Mouse (Mus musculus): ENCODE measurements at regions not wholly inside any gene's neighbourhood (a gene's known extent, or its start where the extent isn't known, plus 50 kb on each side); places are given as distances from the start of the nearest gene placed in this dataset.

- H3K36me3 ChIP-seq (ENCODE audit: control insufficient read depth, insufficient read depth, low read length, poor library complexity, severe bottlenecking), result no peaks in the 10 kb centered on the region
- H3K9ac ChIP-seq (ENCODE audit: insufficient read depth, low read depth, low read length, poor library complexity, severe bottlenecking), result no peak overlapping the region
- no peak for DNase-seq (ENCODE audit: low read depth, low spot score)
- no peaks in the 10 kb centered on the region for H3K4me1 ChIP-seq (ENCODE audit: control insufficient read depth in 2 of 2, insufficient read depth in 2 of 2, low read length in 2 of 2, poor library complexity in 1 of 2)
- in situ Hi-C loops (cut with MboI; ENCODE audit: low sequenced_read_pairs in 2 of 2, unreplicated experiment in 2 of 2), result no loop called here
- H3K4me3 ChIP-seq (ENCODE audit: insufficient read depth in 1 of 2, low read depth in 1 of 2, low read length in 2 of 2, poor library complexity in 1 of 2, severe bottlenecking in 1 of 2), result no peak overlapping the region
- H3K27ac ChIP-seq (ENCODE audit: insufficient read depth, low read depth, low read length, poor library complexity, severe bottlenecking), result no peak overlapping the region
- H3K9me3 ChIP-seq (ENCODE audit: control insufficient read depth, insufficient read depth, low read depth, low read length), result no peaks in the 10 kb centered on the region
- no peak for TF ChIP-seq ZNF384 (IDR thresholded peaks at IDR 0.05; ENCODE audit: low read depth, low read length)
- no peak for TF ChIP-seq MAFK (IDR thresholded peaks at IDR 0.05; ENCODE audit: insufficient read depth, low read depth, low read length)
- no peak for TF ChIP-seq CHD2 (IDR thresholded peaks at IDR 0.05; ENCODE audit: low read depth, low read length)
- no peak for TF ChIP-seq HCFC1 (IDR thresholded peaks at IDR 0.05; ENCODE audit: borderline replicate concordance, insufficient read depth, low read length)
- TF ChIP-seq ZC3H11A (IDR thresholded peaks at IDR 0.05; ENCODE audit: borderline replicate concordance, low read depth, low read length), result no peak
These were observed 904.7 kb upstream of the Zeb2 start for GRCm38 (mm10) chr2:46021854-46022253.

GRCm38 (mm10) chr2:46013771-46014269 is 896.6 kb upstream of the Zeb2 start:
- TF ChIP-seq HCFC1 (IDR thresholded peaks at IDR 0.05; ENCODE audit: borderline replicate concordance, insufficient read depth, low read length) (no peak), ZC3H11A (IDR thresholded peaks at IDR 0.05; ENCODE audit: borderline replicate concordance, low read depth, low read length) (no peak), MAFK (IDR thresholded peaks at IDR 0.05; ENCODE audit: insufficient read depth, low read depth, low read length) (no peak), ZNF384 (IDR thresholded peaks at IDR 0.05; ENCODE audit: low read depth, low read length) (no peak), CHD2 (IDR thresholded peaks at IDR 0.05; ENCODE audit: low read depth, low read length) (no peak)
- no peak for DNase-seq (ENCODE audit: low read depth, low spot score)
- H3K4me1 ChIP-seq (ENCODE audit: control insufficient read depth in 2 of 2, insufficient read depth in 2 of 2, low read length in 2 of 2, poor library complexity in 1 of 2), result no peaks in the 10 kb centered on the region
- in situ Hi-C loops (cut with MboI; ENCODE audit: low sequenced_read_pairs in 2 of 2, unreplicated experiment in 2 of 2), result no loop called here
- no peak overlapping the region for H3K9ac ChIP-seq (ENCODE audit: insufficient read depth, low read depth, low read length, poor library complexity, severe bottlenecking)
- H3K27ac ChIP-seq (ENCODE audit: insufficient read depth, low read depth, low read length, poor library complexity, severe bottlenecking), result no peak overlapping the region
- H3K36me3 ChIP-seq (ENCODE audit: control insufficient read depth, insufficient read depth, low read length, poor library complexity, severe bottlenecking), result no peaks in the 10 kb centered on the region
- H3K9me3 ChIP-seq (ENCODE audit: control insufficient read depth, insufficient read depth, low read depth, low read length), result no peaks in the 10 kb centered on the region
- no peak overlapping the region for H3K4me3 ChIP-seq (ENCODE audit: insufficient read depth in 1 of 2, low read depth in 1 of 2, low read length in 2 of 2, poor library complexity in 1 of 2, severe bottlenecking in 1 of 2)

- TF ChIP-seq HCFC1 (IDR thresholded peaks at IDR 0.05; ENCODE audit: borderline replicate concordance, insufficient read depth, low read length) (no peak), CHD2 (IDR thresholded peaks at IDR 0.05; ENCODE audit: low read depth, low read length) (no peak)
- H3K4me1 ChIP-seq (ENCODE audit: control insufficient read depth in 2 of 2, insufficient read depth in 2 of 2, low read length in 2 of 2, poor library complexity in 1 of 2), result no peaks in the 10 kb centered on the region
- H3K27ac ChIP-seq (ENCODE audit: insufficient read depth, low read depth, low read length, poor library complexity, severe bottlenecking), result no peak overlapping the region
- in situ Hi-C loops (cut with MboI; ENCODE audit: low sequenced_read_pairs in 2 of 2, unreplicated experiment in 2 of 2), result no loop called here
- DNase-seq (ENCODE audit: low read depth, low spot score), result no peak
- H3K4me3 ChIP-seq (ENCODE audit: insufficient read depth in 1 of 2, low read depth in 1 of 2, low read length in 2 of 2, poor library complexity in 1 of 2, severe bottlenecking in 1 of 2), result no peak overlapping the region
- H3K36me3 ChIP-seq (ENCODE audit: control insufficient read depth, insufficient read depth, low read length, poor library complexity, severe bottlenecking), result no peaks in the 10 kb centered on the region
- no peaks in the 10 kb centered on the region for H3K9me3 ChIP-seq (ENCODE audit: control insufficient read depth, insufficient read depth, low read depth, low read length)
- no peak overlapping the region for H3K9ac ChIP-seq (ENCODE audit: insufficient read depth, low read depth, low read length, poor library complexity, severe bottlenecking)
These were observed 895.5 kb upstream of the Zeb2 start for GRCm38 (mm10) chr2:46012716-46013115.

- TF ChIP-seq MAFK (IDR thresholded peaks at IDR 0.05; ENCODE audit: insufficient read depth, low read depth, low read length), result no peak
- TF ChIP-seq CHD2 (IDR thresholded peaks at IDR 0.05; ENCODE audit: low read depth, low read length), result no peak
- TF ChIP-seq ZNF384 (IDR thresholded peaks at IDR 0.05; ENCODE audit: low read depth, low read length), result no peak
- TF ChIP-seq HCFC1 (IDR thresholded peaks at IDR 0.05; ENCODE audit: borderline replicate concordance, insufficient read depth, low read length), result no peak
- TF ChIP-seq ZC3H11A (IDR thresholded peaks at IDR 0.05; ENCODE audit: borderline replicate concordance, low read depth, low read length), result no peak
- in situ Hi-C loops (cut with MboI; ENCODE audit: low sequenced_read_pairs in 2 of 2, unreplicated experiment in 2 of 2), result no loop called here
- Histone ChIP-seq H3K27ac (ENCODE audit: insufficient read depth, low read depth, low read length, poor library complexity, severe bottlenecking) (no peak overlapping the region), H3K9me3 (ENCODE audit: control insufficient read depth, insufficient read depth, low read depth, low read length) (no peaks in the 10 kb centered on the region), H3K4me3 (ENCODE audit: insufficient read depth in 1 of 2, low read depth in 1 of 2, low read length in 2 of 2, poor library complexity in 1 of 2, severe bottlenecking in 1 of 2) (no peak overlapping the region), H3K36me3 (ENCODE audit: control insufficient read depth, insufficient read depth, low read length, poor library complexity, severe bottlenecking) (no peaks in the 10 kb centered on the region), H3K9ac (ENCODE audit: insufficient read depth, low read depth, low read length, poor library complexity, severe bottlenecking) (no peak overlapping the region), H3K4me1 (ENCODE audit: control insufficient read depth in 2 of 2, insufficient read depth in 2 of 2, low read length in 2 of 2, poor library complexity in 1 of 2) (no peaks in the 10 kb centered on the region)
- no peak for DNase-seq (ENCODE audit: low read depth, low spot score)
These were observed 858.0 kb upstream of the Zeb2 start for GRCm38 (mm10) chr2:45975157-45975556.

GRCm38 (mm10) chr2:45968635-45969034 is 851.4 kb upstream of the Zeb2 start:
- Histone ChIP-seq H3K27ac (ENCODE audit: insufficient read depth, low read depth, low read length, poor library complexity, severe bottlenecking) (no peak overlapping the region), H3K9me3 (ENCODE audit: control insufficient read depth, insufficient read depth, low read depth, low read length) (no peaks in the 10 kb centered on the region), H3K4me1 (ENCODE audit: control insufficient read depth in 2 of 2, insufficient read depth in 2 of 2, low read length in 2 of 2, poor library complexity in 1 of 2) (no peaks in the 10 kb centered on the region), H3K36me3 (ENCODE audit: control insufficient read depth, insufficient read depth, low read length, poor library complexity, severe bottlenecking) (no peaks in the 10 kb centered on the region), H3K4me3 (ENCODE audit: insufficient read depth in 1 of 2, low read depth in 1 of 2, low read length in 2 of 2, poor library complexity in 1 of 2, severe bottlenecking in 1 of 2) (no peak overlapping the region), H3K9ac (ENCODE audit: insufficient read depth, low read depth, low read length, poor library complexity, severe bottlenecking) (no peak overlapping the region)
- no peak for DNase-seq (ENCODE audit: low read depth, low spot score)
- in situ Hi-C loops (cut with MboI; ENCODE audit: low sequenced_read_pairs in 2 of 2, unreplicated experiment in 2 of 2), result no loop called here
- TF ChIP-seq ZNF384 (IDR thresholded peaks at IDR 0.05; ENCODE audit: low read depth, low read length) (no peak), ZC3H11A (IDR thresholded peaks at IDR 0.05; ENCODE audit: borderline replicate concordance, low read depth, low read length) (no peak), CHD2 (IDR thresholded peaks at IDR 0.05; ENCODE audit: low read depth, low read length) (no peak), HCFC1 (IDR thresholded peaks at IDR 0.05; ENCODE audit: borderline replicate concordance, insufficient read depth, low read length) (no peak), MAFK (IDR thresholded peaks at IDR 0.05; ENCODE audit: insufficient read depth, low read depth, low read length) (no peak)

Measured in ES-E14 (cell line).